Mouse (Mus musculus): ENCODE measurements around the gene Siah1a. TPM values are rescaled to one million over a fixed set of nuclear protein-coding genes. Genes with fewer than 3 reads are reported as not detected.

Siah1a gene
- polyA plus RNA-seq, 1 experiment from 2014 or later, result 50.8 TPM

- 63% methylated on average over 8 of the region's 8 CpGs for WGBS
- no peaks in the 10 kb centered on the region for H3K4me1 ChIP-seq (ENCODE audit: insufficient read depth)
Observed at GRCm38 (mm10) chr8:86779207-86779606, 33.5 kb upstream of the Siah1a start.

GRCm38 (mm10) chr8:86769945-86770715 is 24.4 kb upstream of the Siah1a start:
- no peak overlapping the region for H3K4me2 ChIP-seq
- H3K36me3 ChIP-seq (ENCODE audit: insufficient read depth), result no peaks in the 10 kb centered on the region
- no peaks in the 10 kb centered on the region for H3K4me1 ChIP-seq (ENCODE audit: insufficient read depth)
- no peak for ATAC-seq (ENCODE audit: insufficient read depth)
- H3K27me3 ChIP-seq (ENCODE audit: insufficient read depth, low read length), result no peaks in the 10 kb centered on the region
- no peak overlapping the region for H3K27ac ChIP-seq (ENCODE audit: low read depth)
- H3K9ac ChIP-seq, result no peak overlapping the region
- DNase-seq, result no peak
- 61% methylated on average over 1 of the region's 1 CpGs for WGBS
- H3K9me3 ChIP-seq (ENCODE audit: low read depth, low read length), result no peaks in the 10 kb centered on the region
- no peak overlapping the region for H3K4me3 ChIP-seq (ENCODE audit: low read depth, low read length)
- no peak for TF ChIP-seq CTCF (IDR thresholded peaks at IDR 0.05; ENCODE audit: low read depth)

More at GRCm38 (mm10) chr8:86779207-86779606, 33.5 kb upstream of the Siah1a start:
- no peak for TF ChIP-seq CTCF (IDR thresholded peaks at IDR 0.05; ENCODE audit: low read depth)
- DNase-seq (no peak), ATAC-seq (ENCODE audit: insufficient read depth) (no peak)
- H3K27me3 ChIP-seq (ENCODE audit: insufficient read depth, low read length), result no peaks in the 10 kb centered on the region
- H3K36me3 ChIP-seq (ENCODE audit: insufficient read depth), result no peaks in the 10 kb centered on the region
- H3K27ac ChIP-seq (ENCODE audit: low read depth), result peak overlapping the region; percentile 30; the same call in 1 of the 2 replicates
- H3K9ac ChIP-seq, result no peak overlapping the region
- H3K4me2 ChIP-seq, result no peak overlapping the region
- no peak overlapping the region for H3K4me3 ChIP-seq (ENCODE audit: low read depth, low read length)
- H3K9me3 ChIP-seq (ENCODE audit: low read depth, low read length), result no peaks in the 10 kb centered on the region

GRCm38 (mm10) chr8:86768499-86768898 is 22.8 kb upstream of the Siah1a start:
- H3K27me3 ChIP-seq (ENCODE audit: insufficient read depth, low read length), result no peaks in the 10 kb centered on the region
- no peak overlapping the region for H3K4me3 ChIP-seq (ENCODE audit: low read depth, low read length)
- no peaks in the 10 kb centered on the region for H3K36me3 ChIP-seq (ENCODE audit: insufficient read depth)
- ATAC-seq (ENCODE audit: insufficient read depth) (no peak; the same call in 1 of the 2 replicates), DNase-seq (peak; percentile 76)
- H3K9ac ChIP-seq, result no peak overlapping the region
- H3K4me1 ChIP-seq (ENCODE audit: insufficient read depth), result no peaks in the 10 kb centered on the region
- no peak for TF ChIP-seq CTCF (IDR thresholded peaks at IDR 0.05; ENCODE audit: low read depth)
- WGBS, result 60% methylated on average over 5 of the region's 5 CpGs
- H3K9me3 ChIP-seq (ENCODE audit: low read depth, low read length), result no peaks in the 10 kb centered on the region
- H3K4me2 ChIP-seq, result no peak overlapping the region
- no peak overlapping the region for H3K27ac ChIP-seq (ENCODE audit: low read depth)

- no peak overlapping the region for H3K27ac ChIP-seq (ENCODE audit: low read depth)
- H3K27me3 ChIP-seq (ENCODE audit: insufficient read depth, low read length), result no peaks in the 10 kb centered on the region
- no peak for TF ChIP-seq CTCF (IDR thresholded peaks at IDR 0.05; ENCODE audit: low read depth)
- no peak overlapping the region for H3K4me2 ChIP-seq
- ATAC-seq (ENCODE audit: insufficient read depth) (no peak), DNase-seq (no peak)
- H3K4me1 ChIP-seq (ENCODE audit: insufficient read depth), result no peaks in the 10 kb centered on the region
- no peak overlapping the region for H3K9ac ChIP-seq
- no peaks in the 10 kb centered on the region for H3K36me3 ChIP-seq (ENCODE audit: insufficient read depth)
- no peaks in the 10 kb centered on the region for H3K9me3 ChIP-seq (ENCODE audit: low read depth, low read length)
- WGBS, result 79% methylated on average over 9 of the region's 9 CpGs
- H3K4me3 ChIP-seq (ENCODE audit: low read depth, low read length), result no peak overlapping the region
Observed at GRCm38 (mm10) chr8:86766548-86767211, 20.9 kb upstream of the Siah1a start.

GRCm38 (mm10) chr8:86765669-86766068 is 19.9 kb upstream of the Siah1a start:
- no peak overlapping the region for H3K4me3 ChIP-seq (ENCODE audit: low read depth, low read length)
- no peak for ATAC-seq (ENCODE audit: insufficient read depth)
- H3K4me1 ChIP-seq (ENCODE audit: insufficient read depth), result no peaks in the 10 kb centered on the region
- no peaks in the 10 kb centered on the region for H3K36me3 ChIP-seq (ENCODE audit: insufficient read depth)
- H3K9me3 ChIP-seq (ENCODE audit: low read depth, low read length), result no peaks in the 10 kb centered on the region
- TF ChIP-seq CTCF (IDR thresholded peaks at IDR 0.05; ENCODE audit: low read depth), result no peak
- no peak overlapping the region for H3K4me2 ChIP-seq
- no peak for DNase-seq
- no peak overlapping the region for H3K27ac ChIP-seq (ENCODE audit: low read depth)
- no peak overlapping the region for H3K9ac ChIP-seq
- no peaks in the 10 kb centered on the region for H3K27me3 ChIP-seq (ENCODE audit: insufficient read depth, low read length)
- 82% methylated on average over 8 of the region's 8 CpGs for WGBS

- no peak for ATAC-seq (ENCODE audit: insufficient read depth)
- H3K9me3 ChIP-seq (ENCODE audit: low read depth, low read length), result no peaks in the 10 kb centered on the region
- no peak overlapping the region for H3K27ac ChIP-seq (ENCODE audit: low read depth)
- no peak overlapping the region for H3K4me2 ChIP-seq
- no peak for DNase-seq
- H3K27me3 ChIP-seq (ENCODE audit: insufficient read depth, low read length), result no peaks in the 10 kb centered on the region
- no peak for TF ChIP-seq CTCF (IDR thresholded peaks at IDR 0.05; ENCODE audit: low read depth)
- no peak overlapping the region for H3K9ac ChIP-seq
- H3K4me1 ChIP-seq (ENCODE audit: insufficient read depth), result no peaks in the 10 kb centered on the region
- no peaks in the 10 kb centered on the region for H3K36me3 ChIP-seq (ENCODE audit: insufficient read depth)
- 89% methylated on average over 10 of the region's 10 CpGs for WGBS
- no peak overlapping the region for H3K4me3 ChIP-seq (ENCODE audit: low read depth, low read length)
Observed at GRCm38 (mm10) chr8:86765155-86765554, 19.4 kb upstream of the Siah1a start.

- no peaks in the 10 kb centered on the region for H3K27me3 ChIP-seq (ENCODE audit: insufficient read depth, low read length)
Observed at GRCm38 (mm10) chr8:86762806-86763205, 17.1 kb upstream of the Siah1a start.

More at GRCm38 (mm10) chr8:86762806-86763205, 17.1 kb upstream of the Siah1a start:
- no peak overlapping the region for H3K4me2 ChIP-seq
- no peaks in the 10 kb centered on the region for H3K36me3 ChIP-seq (ENCODE audit: insufficient read depth)
- 52% methylated on average over 5 of the region's 5 CpGs for WGBS
- H3K4me1 ChIP-seq (ENCODE audit: insufficient read depth), result no peaks in the 10 kb centered on the region
- no peaks in the 10 kb centered on the region for H3K9me3 ChIP-seq (ENCODE audit: low read depth, low read length)
- no peak overlapping the region for H3K27ac ChIP-seq (ENCODE audit: low read depth)
- no peak for TF ChIP-seq CTCF (IDR thresholded peaks at IDR 0.05; ENCODE audit: low read depth)
- no peak for ATAC-seq (ENCODE audit: insufficient read depth)
- H3K4me3 ChIP-seq (ENCODE audit: low read depth, low read length), result no peak overlapping the region
- no peak for DNase-seq
- H3K9ac ChIP-seq, result no peak overlapping the region
